Mouse (Mus musculus) cerebellum, adult 9-10 months (tissue): Measurements from ENCODE around the gene Icam4.

Experiments
- DNase-seq: peaks from one replicate; pipeline ENCODE4 v3.0.0; 2022

Icam4 gene

DNA sequence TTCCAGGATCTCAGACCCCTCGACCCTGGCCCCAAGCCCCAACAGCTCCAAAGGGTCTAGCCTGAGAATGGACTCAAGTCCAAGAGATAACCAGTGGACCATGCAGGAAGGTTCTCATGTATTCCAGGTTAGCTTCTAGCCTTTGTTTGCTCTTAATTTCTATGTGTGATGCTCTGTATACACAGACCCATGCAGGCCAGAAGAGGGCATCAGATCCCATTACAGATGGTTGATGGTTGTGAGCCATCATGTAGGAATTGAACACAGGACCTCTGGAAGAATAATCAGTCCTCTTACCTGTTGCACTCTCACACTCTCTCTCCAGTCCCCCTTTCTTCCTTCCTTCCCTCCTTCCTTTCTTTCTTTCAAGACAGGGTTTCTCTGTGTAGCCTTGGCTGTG lies 16.8 kb upstream of the Icam4 start:
- DNase-seq: no peak

DNA sequence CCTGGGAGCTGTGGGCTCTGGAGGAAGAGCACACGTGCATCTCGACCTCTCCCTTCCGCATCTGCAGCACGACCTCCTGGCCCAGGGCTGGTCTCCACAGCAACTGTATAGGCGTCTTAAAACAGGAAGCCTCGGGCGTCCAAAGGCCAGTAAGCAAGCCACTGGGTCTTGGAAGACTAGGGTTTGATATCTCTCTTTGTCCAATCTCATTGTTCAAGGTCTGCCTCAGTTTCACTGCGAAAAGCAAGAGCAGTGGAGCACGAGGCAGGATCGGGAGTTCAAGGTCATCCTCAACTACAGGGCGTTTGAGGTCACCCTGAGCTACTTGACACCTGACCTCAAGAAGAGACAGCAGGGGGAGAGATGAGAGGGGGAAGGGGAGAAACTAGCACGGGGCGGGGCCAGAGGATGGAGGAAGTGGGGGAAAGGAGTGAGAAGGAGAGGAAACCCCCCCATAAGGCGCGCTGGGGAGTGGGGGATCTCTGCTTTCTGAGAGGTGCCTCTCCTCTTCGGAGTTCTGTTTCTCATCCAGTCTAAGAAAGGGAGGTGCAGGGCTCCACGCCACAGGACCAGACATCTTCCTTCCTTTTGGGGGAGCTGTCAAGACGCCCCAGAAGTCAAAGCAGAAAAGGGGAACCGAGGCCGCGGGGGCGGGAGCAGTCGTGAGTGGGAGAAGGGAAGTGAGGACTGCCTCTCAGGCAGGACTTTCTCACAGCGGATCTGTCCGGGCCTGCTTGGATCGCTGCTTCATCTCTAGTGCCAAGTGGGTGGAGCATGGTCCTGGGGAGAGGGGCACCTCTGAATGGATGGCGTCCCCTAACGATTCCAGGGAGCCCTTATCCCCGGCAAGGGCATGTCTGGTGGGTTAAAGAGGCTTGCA lies 14.2 kb upstream of the Icam4 start:
- DNase-seq: no peak

DNA sequence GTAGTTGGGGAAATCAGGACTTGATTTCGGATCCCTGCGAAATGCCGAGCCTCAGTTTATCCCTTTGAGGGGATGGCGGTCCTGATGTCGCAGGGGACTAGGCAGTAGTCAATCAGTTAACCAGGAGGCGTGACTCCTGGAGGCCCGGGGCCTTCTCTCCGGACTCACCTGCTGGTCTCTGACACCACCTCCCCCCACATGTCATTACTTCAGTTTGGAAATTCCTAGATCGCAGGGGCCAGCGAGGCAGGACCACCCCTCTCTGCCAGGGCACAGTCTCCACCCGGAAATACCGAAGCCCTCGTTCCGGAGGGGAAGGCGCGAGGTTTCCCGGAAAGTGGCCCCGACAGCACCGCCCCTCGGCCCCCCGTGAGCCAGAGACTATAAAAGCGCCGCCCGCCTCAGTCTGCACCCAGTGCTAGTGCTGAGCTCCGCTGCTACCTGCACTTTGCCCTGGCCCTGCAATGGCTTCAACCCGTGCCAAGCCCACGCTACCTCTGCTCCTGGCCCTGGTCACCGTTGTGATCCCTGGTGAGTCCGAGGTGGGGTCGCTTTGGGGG lies 13.5 kb upstream of the Icam4 start, which contains the start of gene Icam1:
Icam1 (plus strand) TSS at position 415 of the 560 bp plus-strand sequence.
- no peak for DNase-seq

GRCm38 (mm10) chr9:21016331-21017176 lies 12.6 kb upstream of the Icam4 start:
- no peak for DNase-seq

DNA sequence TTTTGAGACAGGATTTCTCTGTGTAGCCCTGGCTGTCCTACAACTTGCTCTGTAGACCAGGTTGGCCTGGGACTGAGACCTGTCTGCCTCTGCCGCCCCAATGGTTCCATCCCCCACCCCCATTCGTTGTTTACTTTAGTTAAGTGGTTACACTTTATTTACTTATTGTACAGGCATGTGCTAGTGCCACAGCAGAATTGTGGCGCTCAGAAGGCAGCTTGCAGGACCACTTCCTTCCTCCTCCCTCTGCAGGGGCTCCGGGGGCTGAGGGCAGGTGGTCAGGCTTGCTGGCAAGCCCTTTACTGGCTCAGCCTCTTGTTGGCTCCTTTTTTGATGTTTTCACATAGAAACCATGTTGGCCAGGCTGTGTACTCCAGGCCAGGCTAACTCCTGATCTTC lies 12.0 kb upstream of the Icam4 start:
- DNase-seq: no peak

DNA sequence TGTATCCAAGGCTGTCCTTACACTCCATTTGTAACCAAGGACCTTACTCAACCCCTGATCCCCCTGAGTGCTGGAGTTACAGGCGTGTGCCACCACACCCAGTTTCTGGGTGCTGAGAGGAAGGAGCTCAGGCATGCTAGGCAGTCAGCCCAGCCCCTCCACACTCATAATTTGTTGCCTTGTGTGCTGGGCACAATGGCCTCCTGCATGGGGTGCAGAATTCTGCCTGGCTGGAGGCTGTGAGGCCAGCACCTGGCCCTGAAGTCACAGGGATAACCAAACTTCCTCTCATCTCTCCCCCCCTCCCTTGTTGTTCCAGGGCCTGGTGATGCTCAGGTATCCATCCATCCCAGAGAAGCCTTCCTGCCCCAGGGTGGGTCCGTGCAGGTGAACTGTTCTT lies 10.6 kb upstream of the Icam4 start:
- DNase-seq: no peak

DNA sequence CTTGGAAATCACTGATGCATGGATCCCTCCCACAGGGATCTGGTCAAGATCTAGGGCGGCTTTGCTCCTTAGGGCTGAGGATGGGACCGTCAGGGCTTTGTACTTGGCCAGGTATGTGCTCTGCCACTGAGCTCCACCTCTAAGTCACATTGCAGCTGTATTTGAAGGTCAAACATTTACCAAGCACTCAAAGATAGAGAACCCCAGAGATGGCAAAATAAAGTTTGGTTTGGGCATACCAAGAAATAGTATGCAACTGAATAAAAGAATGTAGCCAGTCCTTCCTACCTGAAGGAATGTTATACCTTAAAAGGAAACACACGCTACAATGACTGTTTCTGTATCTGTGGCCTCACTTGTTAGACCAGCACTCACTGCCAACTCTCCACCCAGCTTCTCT lies 7.8 kb upstream of the Icam4 start:
- DNase-seq: no peak

GRCm38 (mm10) chr9:21022288-21022687 lies 6.9 kb upstream of the Icam4 start:
- no peak for DNase-seq

DNA sequence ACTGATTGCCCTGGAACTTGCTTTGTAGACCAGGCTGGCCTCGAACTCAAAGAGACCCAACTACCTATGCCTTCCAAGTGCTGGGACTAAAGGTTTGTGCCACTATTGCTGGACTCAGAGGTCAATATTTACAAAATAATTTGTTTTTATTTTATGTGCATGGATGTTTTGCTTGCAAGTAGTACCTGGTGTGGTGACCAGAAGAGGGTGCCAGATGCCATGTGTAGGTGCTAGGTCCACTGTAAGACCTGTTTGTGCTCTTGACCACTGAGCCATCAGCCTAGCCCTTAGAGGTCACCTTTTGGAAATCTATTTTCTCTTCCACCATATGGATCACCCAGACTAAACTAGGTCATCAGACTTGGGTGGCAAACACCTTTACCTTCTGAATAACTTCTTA lies 6.4 kb upstream of the Icam4 start:
- no peak for DNase-seq

DNA sequence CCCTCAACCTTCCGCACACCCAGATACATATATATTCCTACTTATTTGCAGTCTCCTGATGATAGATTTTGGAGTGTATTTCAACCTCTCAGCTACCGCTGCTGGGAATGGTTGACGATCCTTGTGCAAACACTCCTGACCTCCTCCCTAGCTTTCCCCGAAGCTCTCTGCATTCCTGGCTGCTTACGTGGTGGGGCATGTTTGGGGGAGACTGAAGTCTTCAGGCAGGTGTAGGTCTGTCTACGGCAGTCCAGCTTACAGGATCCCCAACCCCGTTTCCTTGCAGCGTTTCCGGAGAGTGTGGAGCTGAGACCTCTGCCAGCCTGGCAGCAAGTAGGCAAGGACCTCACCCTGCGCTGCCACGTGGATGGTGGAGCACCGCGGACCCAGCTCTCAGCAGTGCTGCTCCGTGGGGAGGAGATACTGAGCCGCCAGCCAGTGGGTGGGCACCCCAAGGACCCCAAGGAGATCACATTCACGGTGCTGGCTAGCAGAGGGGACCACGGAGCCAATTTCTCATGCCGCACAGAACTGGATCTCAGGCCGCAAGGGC lies 3.8 kb upstream of the Icam4 start:
- DNase-seq: no peak

- no peak for DNase-seq
Observed at GRCm38 (mm10) chr9:21026849-21027248, 2.3 kb upstream of the Icam4 start.

- DNase-seq: no peak
Observed at GRCm38 (mm10) chr9:21027774-21028290, 1.3 kb upstream of the Icam4 start.

DNA sequence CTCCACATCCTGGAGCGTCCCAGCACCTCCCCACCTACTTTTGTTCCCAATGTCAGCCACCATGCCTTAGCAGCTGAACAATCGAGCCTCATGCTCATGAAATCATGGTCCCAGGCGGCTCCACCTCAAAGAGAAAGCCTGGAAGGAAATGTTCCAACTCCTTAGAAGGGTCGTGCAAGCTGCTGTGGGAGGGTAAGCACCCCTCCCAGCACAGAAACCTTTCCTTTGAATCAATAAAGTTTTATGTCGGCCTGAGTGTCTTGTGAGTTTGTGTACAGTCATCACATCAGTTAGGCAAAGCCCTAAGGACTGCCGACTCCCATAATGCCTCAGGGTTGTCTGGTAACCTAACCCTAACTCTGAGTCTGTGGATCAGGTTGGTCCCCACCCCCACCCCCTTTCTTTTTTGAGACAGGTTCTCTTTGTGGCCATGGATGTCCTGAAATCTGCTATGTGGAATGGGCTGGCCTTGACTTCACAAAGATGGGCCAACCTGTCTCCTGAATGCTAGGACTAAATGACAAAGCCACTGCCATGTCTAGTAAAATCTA lies 538 bp upstream of the Icam4 start:
- DNase-seq: no peak

- no peak for DNase-seq
Observed at GRCm38 (mm10) chr9:21030055-21030600, 955 bp downstream of the Icam4 start.

DNA sequence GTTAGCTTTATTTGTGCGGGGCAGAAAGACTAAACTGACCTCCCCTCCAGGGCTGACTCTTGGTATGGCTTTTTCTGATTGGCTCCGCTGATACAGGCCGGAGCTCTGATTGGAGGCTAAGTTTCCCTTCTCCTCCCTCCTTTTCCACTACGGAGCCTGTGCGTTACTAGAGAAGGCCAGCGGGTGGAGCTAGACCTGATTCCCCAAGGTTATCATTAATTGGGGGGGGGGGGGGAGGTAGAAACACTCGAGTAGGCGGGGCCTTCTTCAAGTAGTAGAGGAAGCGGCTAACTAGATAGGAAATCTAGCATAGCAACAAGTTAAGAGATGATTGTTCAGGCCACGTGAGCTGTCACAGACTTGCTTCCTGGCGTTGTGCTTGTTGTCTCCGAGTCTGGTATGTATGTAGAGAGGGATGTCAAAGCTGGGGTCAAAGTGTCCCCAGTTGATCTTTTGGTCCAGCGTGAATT lies 1.6 kb downstream of the Icam4 start:
- peak; percentile 84 for DNase-seq

DNA sequence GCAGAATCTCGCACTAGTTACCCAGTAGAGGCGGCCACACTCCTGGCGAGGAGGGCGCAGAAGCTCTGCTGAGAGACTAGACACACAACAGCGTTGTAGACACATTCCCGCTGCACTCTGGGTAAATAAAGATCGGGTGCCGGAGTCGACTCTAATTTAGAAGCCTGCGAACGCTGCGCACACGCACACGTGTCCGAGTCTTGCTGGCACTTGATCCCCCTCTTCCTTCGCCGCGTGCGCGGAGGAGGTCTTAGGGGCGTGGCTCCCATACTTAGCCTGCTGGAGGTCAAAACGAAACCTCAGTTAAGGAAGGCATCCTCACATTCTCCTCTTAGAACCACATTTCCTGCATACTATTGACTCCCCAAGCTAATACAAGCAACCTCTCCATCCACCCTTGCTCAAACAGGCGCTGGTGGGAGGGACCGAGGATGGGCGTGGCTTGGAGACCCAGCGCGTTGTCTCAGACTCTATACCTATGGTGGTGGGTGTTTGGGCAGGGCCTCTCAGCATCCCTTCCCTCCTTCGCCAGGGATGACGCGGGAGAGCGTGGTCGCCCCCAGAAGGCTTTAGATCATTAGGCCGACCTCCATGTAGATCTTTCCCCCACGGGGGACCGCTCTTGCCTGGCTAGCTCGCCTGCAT lies 2.2 kb downstream of the Icam4 start:
- no peak for DNase-seq

- peak; percentile 24 for DNase-seq
Observed at GRCm38 (mm10) chr9:21031896-21032351, 2.8 kb downstream of the Icam4 start, which contains the start of gene Icam5. TSS of gene Icam5 (plus strand) at chr9:21032073.

- no peak for DNase-seq
Observed at GRCm38 (mm10) chr9:21032491-21032890, 3.3 kb downstream of the Icam4 start.

- DNase-seq: peak; percentile 30
Observed at GRCm38 (mm10) chr9:21033136-21033535, 4.0 kb downstream of the Icam4 start.

DNA sequence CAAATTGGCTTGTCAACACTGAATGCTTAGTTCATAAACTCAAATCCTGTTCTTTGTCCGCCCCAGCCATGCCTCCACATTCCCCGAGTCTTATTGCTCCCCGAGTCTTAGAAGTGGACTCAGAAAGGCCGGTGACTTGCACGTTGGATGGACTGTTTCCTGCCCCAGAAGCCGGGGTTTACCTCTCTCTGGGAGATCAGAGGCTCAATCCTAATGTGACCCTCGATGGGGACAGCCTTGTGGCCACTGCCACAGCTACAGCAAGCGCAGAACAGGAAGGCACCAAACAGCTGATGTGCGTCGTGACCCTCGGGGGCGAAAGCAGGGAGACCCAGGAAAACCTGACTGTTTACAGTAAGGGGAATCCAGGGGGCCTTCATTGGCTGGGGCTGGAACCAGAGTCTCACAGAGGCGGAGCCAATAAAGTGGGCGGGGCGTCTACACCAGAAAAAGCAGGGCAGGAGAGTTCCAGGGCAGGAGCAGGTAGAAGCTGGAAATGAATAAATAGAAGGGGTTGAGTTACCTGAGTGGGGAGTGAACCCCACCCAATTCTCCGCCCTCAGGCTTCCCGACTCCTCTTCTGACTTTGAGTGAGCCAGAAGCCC lies 5.4 kb downstream of the Icam4 start:
- no peak for DNase-seq

GRCm38 (mm10) chr9:21035586-21035985 lies 6.4 kb downstream of the Icam4 start:
- DNase-seq: no peak
